Mouse (Mus musculus): Measurements from ENCODE around the gene Shisa9. TPM values are rescaled to one million over a fixed set of nuclear protein-coding genes. Genes with fewer than 3 reads are reported as not detected.

Gene Shisa9
- polyA plus RNA-seq, 2 experiments from 2014 or later, result not detected

DNA sequence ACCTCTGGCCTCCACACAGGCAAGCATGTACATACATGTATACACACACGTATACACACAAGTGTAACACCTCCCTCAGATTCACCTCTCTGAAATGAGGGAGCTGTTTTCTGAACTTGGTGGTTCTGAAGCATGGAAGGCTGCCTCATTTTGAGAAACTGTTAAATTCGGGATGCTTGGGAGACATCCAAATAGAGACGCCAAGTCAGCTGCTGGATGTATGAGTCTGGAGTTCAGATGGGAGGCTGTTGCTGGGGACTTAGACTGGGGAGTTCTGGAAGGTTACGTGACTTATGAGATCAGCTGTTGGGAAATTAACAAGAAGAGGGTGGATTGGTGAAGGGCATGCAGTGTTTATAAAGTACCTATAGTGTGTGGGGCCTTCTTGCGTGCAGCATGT is 88.7 kb downstream of the Shisa9 start:
- ATAC-seq, result no peak

DNA sequence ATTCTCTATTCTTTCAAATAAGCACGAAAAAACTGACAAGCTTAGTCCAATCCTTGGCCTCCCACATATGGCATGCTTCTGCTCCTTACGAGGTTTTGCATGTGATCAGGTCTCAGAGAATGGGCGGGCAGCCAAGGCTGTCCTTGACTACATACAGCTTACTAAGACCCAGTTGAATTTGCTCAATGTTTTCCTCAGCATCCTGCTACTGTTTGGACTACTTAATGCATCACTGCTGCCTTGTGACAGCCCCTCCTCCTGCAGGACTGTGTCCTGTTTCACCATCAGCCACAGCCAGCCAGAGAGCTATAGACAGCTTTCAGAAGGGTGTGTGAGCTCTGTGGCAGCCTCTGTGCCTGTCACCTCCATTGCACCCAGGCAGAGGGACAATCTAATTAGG is 92.4 kb downstream of the Shisa9 start:
- ATAC-seq, result no peak

DNA sequence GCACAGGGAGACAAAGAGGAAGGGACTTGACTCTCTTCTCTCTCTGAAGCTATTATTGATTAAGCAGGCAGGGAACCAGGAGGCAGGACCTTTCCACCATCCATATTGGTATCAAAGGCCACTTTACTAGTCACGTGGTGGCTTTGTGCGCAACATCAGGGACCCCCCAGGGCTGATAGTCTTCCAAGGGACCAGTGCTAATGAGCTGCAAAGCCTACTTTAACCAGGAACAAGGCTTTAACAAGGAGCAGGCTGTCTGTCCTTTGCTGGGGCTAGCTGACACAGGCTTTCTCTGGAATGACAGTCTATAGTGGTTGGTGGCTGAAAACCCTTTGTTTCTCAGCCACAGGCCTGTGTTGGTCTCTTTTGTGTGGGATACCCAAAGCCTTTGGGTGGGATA is 92.8 kb downstream of the Shisa9 start:
- no peak for ATAC-seq

DNA sequence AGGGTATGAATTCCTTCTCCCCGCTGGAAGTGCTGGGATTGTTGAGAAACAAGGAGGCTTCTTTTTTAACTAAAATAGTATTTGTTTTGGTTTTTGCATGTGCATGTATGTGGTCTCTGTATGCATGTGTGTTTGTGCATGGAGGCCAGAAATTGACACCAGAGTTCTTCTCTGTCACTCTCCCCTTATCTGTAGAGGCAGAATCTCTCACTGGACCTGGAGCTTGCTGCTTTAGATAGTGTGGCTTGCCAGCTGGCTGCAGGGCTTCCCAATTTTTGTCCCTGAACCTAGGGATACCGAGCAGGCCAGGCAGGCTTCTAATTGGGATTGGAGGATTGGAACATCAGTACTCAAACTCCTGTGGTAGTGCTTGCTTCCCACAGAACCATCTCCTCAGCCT is 99.2 kb downstream of the Shisa9 start:
- ATAC-seq, result no peak

DNA sequence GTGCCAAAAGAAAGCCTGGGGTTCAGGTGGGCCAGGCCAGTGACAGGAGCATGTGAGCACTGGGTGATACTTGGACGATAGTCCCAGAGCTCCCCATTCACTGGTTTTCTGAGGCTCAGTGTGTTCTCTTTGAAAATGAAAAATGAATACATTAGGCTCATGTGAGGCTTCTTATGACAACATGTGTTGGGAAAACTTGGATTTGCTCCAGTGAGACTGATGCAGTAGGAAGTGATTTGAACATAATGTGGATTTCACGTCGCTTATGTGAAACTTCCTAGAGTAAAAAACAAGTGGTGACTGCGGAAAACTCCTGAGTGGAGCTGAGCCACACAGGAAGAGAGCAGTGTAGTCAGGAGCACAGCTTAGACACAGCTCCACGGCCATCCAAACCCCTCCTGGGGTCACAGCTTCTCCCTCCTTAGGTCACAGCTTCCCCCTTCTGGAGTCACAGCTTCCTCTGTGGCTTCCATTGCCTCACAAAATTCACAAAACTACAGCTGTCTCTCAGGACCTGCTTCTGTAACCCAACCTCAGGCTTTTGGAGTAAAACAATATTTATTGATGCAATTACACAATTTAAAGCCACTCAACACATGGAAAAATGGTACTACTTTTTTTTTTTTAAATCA is 106.8 kb downstream of the Shisa9 start:
- ATAC-seq, result no peak

DNA sequence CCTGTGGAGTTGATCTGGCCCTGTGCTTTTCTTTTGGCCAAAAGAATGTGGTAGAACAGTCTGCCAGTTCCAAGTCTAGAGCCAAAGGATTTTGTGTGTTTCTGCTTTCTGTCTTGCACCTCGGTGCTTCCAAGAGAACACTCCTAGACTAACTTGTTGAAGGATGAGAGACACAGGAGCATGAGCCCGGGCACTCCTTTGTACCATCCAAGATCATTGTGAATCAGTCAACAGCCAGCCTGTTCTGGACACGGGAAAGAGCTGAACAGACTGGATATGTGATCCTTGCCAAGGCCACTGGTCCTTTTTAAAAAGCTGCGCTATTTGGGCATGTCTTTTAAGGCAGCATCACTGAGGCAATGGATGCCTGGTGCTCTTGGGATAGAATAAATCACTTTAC is 109.3 kb downstream of the Shisa9 start:
- no peak for ATAC-seq

DNA sequence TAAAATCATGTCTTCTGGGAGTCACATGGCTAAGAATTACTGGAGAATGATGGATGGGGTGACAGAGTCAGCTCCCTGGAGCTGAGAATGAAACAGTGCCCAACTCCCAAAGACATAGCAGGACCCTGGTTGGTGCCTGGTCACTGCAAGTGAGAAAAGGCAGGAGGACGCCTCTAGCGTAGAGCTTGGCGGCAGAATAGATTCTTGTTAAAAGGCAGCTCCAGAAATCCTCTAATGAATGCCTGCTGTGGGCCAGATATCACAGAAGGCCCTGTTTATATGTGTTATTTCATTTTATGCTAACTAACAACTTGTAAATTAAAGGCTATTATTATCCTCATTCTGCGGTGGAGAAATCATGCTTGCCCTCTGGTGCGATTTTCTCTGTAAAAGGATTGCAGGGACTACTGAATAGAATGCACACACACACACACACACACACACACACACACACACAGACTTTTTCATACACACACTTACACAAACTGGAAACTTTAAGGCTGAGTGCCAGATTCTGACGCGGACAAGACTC is 110.9 kb downstream of the Shisa9 start:
- ATAC-seq, result no peak

DNA sequence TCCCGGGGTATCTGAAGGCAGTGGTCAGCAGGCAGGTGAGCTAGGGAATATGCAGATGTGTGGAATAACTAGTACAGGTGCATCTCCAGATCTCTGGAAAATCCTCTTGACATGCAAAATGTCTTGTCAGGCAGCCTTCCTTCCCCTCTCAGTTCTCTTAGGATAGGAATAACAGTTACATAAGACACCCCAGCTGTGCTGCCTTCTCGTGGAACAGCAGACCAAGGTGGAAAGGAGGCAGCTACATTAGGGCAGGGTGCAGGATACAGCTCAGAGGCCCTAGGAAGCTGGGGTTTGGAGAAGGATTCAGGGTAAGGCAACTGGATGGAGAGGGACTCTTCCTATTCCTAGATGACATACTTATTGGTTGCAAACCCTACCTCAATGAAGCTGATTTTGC is 111.5 kb downstream of the Shisa9 start:
- no peak for ATAC-seq

DNA sequence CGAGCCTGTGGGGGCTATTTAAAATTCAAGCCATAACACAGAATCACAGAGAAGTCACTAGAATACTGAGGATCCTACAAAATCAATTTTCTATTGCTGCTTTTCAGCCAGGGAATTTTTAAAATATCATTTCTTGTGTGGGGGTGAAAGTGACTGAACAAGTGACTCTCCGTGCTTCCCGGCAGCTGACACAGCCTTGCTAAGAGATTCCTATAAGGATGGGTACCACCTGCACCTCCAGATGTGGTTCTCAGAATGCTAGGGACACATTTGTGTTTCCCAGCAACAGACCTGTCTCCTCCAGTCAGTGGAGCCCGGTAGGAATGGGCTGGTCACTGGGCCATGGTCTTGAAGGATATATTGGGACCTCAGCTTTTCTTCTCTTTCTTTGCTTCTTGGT is 124.5 kb downstream of the Shisa9 start:
- no peak for ATAC-seq

DNA sequence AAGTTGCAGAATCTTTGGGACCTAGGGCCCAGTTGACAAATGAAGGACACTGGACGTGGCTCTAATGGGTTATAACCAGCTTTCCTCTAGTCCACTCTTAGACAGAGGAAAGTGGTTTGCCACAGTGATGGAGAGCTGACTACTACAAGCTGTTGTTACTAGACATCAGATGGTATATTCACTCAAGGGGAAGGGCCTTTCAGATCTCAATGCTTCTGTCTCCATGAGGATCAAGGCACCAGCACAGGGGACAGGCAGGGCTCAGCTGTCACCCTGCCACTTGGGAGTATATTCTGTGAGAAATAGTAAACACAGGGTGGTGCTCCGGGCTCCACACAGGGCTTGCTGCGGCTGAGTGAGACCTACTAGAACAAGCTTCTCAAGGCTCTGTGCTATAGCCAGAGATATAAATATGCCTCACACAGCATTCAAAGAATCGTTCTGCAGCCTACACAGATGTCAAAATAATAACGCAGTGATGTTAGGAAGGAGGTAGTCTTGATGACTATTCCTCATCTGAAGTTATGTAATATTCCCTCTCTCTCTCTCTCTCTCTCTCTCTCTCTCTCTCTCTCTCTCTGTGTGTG is 127.0 kb downstream of the Shisa9 start:
- no peak for ATAC-seq

DNA sequence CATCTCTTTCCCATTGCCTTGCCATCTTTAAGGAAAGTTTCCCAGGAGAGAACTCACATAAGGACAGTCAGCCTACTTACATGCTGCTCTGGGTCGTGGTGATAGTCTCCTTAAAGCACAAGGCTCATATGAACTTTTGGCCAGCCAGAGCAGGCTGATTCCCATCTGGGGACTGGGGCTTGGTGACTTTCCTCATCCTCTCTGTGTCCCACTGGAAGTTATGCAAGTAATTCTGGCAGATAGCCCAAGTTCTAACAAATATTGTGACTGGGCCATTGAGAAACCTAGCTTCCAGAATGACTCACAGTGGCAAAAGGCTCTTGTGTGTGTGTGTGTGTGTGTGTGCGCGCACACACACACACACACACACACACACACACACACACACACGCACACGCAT is 130.5 kb downstream of the Shisa9 start:
- no peak for ATAC-seq

DNA sequence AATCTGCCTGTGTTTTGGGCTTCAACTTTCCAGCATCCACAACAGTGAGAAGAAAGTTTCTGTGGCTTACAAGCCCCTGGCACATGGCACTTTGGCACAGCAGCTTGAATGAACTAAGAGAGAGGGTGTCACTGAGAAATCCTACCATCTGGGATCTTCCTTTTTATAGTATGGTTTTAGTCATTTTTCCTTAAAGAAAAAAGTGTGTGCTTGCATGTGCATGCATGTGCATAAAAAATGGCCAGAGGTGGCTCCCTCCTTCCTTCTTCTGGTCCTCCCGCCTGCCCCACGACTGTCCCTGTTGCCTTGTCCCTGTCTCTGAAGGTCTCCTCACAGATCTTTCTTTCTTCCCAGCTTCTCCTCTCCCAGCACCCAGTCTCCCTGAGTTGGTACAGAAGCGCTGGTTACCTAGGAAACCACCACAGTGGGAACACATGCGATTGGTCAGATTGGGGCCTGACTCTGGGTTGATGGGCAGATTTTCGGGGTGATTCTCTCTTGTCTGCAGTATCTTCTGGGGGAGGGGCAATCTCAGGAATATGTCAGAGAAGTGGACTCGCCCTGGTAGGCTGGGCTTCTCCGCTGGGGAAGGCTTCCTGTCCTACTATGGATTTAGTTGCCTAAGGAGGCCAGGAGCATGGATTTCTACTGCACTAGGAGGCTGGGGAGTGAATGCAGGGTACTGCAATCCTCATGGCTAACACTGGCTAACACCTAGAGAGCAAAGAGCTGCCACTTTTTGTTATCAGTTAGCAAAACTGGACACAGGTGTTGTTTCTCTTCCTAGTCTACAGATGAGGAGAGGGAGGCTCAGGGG is 131.3 kb downstream of the Shisa9 start:
- ATAC-seq, result no peak

DNA sequence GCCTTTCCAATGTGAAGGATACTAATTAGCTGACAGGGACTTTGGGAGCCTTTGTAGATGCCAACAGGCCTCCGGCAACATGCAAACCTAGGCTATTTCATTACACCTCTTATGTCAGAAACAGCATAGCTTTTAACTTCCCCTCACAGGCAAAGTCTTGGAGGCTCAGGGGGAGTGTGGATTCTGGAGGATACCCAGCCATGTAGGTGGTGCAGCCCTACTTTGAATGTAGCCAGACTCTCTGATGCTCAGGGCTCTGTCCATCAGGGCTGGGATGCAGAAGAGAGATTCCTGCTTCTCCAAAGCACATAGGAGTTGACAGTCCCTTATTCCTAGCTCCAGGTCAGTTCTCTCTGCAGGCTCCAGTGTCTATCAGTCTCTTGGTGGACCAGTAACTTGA is 133.0 kb downstream of the Shisa9 start:
- no peak for ATAC-seq

DNA sequence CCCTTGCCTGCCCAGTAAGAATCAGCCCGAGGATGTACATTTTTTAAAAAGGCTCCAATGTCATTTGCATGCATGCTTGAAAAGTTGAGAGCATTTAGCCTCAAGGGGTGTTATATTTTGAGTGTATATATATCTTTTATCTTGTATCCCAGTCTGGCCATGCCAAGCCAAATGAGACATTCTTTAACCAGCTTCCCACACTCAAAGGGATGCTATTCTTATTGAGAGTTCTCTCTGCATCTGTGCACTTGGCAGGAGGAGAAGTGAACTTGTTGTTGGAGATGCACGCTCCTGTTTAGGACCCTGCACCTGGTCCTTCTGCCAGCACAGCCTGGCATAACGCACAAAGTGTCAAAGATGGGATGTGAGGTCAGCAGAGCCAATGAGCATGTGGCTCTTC is 135.6 kb downstream of the Shisa9 start:
- ATAC-seq, result no peak

DNA sequence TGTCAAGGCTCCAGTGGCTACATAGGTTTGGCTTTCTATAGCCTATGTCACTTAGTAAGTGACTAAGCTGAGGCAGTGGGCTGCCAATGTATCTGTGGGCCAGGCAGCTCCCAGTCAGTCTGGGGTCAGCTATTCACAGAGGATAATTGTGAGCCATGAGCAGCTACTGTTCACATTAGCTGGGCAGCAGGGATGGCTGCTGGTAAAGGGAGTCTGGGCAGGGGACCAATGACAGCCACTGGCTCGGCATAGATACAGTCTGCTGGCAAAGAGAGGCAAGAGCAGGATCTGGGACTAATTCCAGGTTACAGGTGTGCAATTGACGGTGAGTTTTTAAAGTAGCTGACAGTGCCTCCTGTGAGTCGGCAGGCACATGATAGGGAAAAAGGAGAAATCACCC is 145.9 kb downstream of the Shisa9 start:
- no peak for ATAC-seq

DNA sequence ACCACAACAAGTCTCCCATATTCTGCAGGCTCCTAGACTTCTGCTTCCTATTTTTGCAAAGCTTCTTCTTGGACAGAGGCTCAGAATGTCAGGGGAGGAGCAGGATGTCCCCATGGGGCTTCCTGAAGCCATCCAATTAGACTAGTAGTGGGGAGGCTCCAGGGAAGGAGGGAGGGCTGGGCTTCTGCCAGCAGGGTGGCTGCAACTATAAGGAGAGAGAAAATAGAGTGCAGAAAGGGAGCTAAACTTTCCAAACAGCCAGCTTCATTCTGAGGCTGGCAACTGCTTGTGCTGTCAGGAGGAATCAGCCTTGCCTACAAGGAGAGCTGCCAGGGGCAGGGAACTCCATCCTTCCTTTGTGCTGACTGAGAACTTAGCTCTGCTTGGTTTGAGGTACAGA is 162.8 kb downstream of the Shisa9 start:
- no peak for ATAC-seq

DNA sequence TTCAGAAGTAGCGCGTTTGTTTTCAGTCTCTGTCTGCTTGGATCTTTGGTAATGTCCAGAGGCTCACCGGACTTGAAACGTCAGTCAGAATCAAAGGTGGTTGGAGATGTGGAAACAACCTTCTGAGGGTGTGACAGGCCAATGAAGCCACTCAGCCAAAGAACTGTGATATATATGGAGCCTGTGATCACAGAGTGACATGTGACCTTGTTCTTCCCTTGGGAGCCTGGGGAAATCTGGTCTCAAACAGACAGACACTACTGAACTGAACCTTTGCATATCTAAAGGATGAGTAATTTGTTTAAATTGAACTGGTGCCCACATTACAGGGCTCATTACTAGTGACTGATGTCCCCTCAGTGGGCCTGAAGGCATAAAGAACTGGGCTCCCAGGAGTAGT is 168.1 kb downstream of the Shisa9 start:
- ATAC-seq, result no peak

DNA sequence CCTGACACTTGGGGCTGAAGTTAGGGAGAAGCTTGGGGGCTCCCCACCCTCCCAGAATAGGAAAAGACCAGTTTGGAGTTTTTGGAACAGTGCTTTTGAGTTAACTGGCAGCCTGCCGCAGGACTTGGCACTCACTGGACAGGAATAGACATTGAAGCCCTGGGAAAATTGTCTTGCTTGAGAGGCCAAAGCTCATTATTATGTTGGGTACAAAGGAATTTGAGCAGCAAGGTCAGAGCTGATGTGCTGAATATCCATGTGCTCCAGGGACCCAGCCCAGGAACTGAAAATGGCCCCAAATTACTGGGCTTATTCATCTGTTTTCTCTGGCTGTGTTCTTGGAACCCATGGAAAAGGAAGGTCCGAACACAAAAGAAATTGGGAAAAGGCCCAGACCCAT is 170.6 kb downstream of the Shisa9 start:
- no peak for ATAC-seq

DNA sequence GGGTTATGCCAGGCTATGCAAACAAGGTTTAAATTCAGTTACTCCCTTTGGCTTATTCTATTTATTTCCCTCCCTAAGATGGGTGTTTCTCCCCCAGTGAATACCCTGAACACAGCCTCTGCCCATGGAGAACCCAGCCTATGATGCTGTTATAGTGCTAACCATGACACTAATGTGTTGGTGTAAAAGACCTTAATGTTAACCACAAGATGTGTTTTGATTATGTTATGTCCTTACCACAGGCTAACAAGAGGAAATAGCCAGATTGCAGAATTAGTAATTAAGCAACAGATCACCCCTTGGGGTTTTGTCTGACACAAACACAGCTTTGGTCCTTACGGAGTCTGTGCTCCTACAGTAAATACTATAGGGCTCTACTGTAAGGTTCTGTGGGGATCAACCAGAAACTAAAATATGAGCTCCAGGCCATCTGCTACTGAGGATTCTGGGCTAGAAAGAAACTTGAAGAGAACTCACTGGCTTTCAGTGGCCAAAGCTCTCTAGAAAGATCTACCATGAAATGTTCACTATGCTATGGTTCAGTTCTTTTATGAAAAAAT is 189.6 kb downstream of the Shisa9 start:
- no peak for ATAC-seq

DNA sequence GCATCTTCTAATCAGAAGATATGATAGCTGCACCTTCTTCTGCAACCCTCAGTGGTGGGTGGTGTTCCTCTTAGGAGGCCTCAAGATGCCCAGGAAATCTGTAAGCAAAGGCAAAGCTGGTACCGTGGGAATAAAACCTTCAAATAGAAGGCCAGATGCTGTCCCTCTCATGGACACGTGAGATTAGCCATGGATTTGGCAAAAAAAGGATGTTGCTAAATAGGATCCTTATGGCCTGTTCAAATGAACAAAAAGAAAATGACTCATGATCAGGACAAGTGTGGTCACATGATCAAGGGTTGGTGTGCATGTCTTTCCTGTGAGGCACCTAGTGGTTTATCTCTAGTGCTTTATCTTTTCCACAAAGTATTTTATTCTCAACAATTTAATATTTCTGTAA is 194.1 kb downstream of the Shisa9 start:
- no peak for ATAC-seq

DNA sequence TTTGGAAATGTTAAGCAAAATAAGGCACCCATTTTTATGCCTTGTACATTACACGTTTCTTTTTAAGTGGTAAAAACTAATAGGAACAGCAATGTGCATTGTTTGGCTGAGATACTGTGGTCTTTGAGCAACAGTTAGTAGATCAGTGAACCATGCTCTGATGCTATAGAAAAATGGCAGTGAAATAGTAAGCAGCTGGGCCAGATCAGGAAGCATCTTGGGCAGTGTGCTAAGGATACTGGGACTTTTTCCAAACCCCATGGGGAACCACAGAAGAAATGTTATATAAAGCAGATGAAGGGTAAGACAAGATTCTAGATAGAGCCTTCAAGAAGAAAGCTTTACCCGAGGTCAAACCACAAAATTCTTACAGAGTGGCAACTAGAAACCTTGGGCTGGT is 205.8 kb downstream of the Shisa9 start:
- no peak for ATAC-seq

DNA sequence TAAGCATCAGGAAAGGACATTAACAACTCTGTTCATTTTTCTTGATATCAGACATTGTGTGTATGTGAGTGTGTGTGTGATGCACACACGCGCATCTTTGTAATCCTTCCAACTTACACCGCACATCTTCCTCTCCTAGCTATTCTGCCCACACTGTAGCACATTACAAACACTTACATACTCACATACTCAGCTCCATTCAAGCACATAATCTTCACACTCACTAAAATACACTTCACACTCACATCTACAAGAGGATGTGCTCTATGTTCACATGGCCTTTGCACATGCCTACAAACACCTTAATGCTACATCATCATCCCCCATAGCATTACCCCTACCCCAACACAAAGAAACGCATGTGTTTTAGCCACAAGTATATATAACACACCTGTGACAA is 212.9 kb downstream of the Shisa9 start:
- no peak for ATAC-seq

DNA sequence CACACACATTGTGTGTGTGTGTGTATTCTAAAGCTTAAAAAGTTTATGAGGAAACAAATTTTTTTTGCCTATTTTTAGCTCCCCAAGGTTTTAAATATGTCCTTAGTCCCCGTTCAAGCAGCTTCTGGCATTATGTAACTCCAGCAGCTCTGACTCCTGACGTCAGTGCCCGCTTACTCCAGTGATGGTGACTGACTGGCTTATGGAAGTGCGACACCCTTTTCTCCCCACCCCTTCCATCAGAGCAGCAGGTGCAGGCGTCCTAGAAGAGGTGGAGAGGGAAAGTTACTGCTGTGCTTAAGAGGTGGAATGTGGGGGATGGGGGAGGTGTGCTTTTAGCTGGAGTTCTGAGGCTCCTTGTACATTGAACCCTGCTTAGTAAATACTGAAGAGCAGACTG is 213.7 kb downstream of the Shisa9 start:
- ATAC-seq, result no peak

DNA sequence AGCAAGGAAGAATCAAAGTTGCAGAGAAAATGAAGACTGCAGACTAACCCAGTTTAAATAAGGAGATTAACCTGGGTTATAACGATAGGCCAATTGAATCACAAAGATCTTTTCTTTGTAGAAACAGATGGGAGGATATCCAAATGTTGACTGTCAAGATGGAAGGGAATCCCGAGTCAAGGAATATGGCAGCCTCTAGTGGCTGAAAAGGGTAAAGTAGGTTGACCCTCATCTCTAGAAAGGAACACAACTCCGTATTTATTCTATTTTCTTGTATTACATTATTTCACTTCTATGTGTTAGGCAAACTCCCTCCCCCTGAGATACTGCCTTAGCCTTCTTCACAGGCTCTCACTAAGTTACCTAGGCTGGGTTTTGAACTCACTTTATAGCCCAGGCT is 217.3 kb downstream of the Shisa9 start:
- no peak for ATAC-seq
